Mouse (Mus musculus): ENCODE measurements around the gene Cdk9.
A peak's percentile ranks its signal among the peaks of the same experiment; 100 is the strongest.

The Cdk9 gene

GRCm38 (mm10) chr2:32732695-32733094 is 19.8 kb upstream of the Cdk9 start:
- no peak for DNase-seq (ENCODE audit: low spot score)

GRCm38 (mm10) chr2:32731911-32732310 is 19.0 kb upstream of the Cdk9 start:
- no peak for DNase-seq (ENCODE audit: low spot score)

- DNase-seq (ENCODE audit: low spot score) = no peak
These were observed 18.0 kb upstream of the Cdk9 start for GRCm38 (mm10) chr2:32730854-32731253.

GRCm38 (mm10) chr2:32729547-32729946 is 16.7 kb upstream of the Cdk9 start:
- DNase-seq (ENCODE audit: low spot score) = no peak

GRCm38 (mm10) chr2:32728463-32728862 is 15.6 kb upstream of the Cdk9 start:
- DNase-seq (ENCODE audit: low spot score) = no peak

- peak; percentile 94 for DNase-seq (ENCODE audit: low spot score)
These were observed 14.6 kb upstream of the Cdk9 start for GRCm38 (mm10) chr2:32727435-32727834.

- DNase-seq (ENCODE audit: low spot score) = no peak
These were observed 12.2 kb upstream of the Cdk9 start for GRCm38 (mm10) chr2:32724832-32725790.

- no peak for DNase-seq (ENCODE audit: low spot score)
These were observed 11.3 kb upstream of the Cdk9 start for GRCm38 (mm10) chr2:32724149-32724548.

GRCm38 (mm10) chr2:32722581-32722980 is 9.7 kb upstream of the Cdk9 start:
- no peak for DNase-seq (ENCODE audit: low spot score)

GRCm38 (mm10) chr2:32722046-32722445 is 9.2 kb upstream of the Cdk9 start:
- no peak for DNase-seq (ENCODE audit: low spot score)

- no peak for DNase-seq (ENCODE audit: low spot score)
These were observed 7.9 kb upstream of the Cdk9 start, which contains the start of gene Sh2d3c for GRCm38 (mm10) chr2:32720681-32721229. TSS of gene Sh2d3c (plus strand) at chr2:32721055.

- DNase-seq (ENCODE audit: low spot score) = no peak
These were observed 7.2 kb upstream of the Cdk9 start for GRCm38 (mm10) chr2:32720053-32720452.

- no peak for DNase-seq (ENCODE audit: low spot score)
These were observed 5.9 kb upstream of the Cdk9 start for GRCm38 (mm10) chr2:32718761-32719160.

GRCm38 (mm10) chr2:32714987-32715425 is 2.1 kb upstream of the Cdk9 start:
- no peak for DNase-seq (ENCODE audit: low spot score)

GRCm38 (mm10) chr2:32714117-32714986 is 1.5 kb upstream of the Cdk9 start:
- DNase-seq (ENCODE audit: low spot score) = no peak

- peak; percentile 94 for DNase-seq (ENCODE audit: low spot score)
These were observed 316 bp downstream of the Cdk9 start for GRCm38 (mm10) chr2:32712586-32712933.

- DNase-seq (ENCODE audit: low spot score) = peak; percentile 75
These were observed 746 bp downstream of the Cdk9 start for GRCm38 (mm10) chr2:32712108-32712551.

GRCm38 (mm10) chr2:32711301-32712056 is 1.4 kb downstream of the Cdk9 start:
- no peak for DNase-seq (ENCODE audit: low spot score)

GRCm38 (mm10) chr2:32710425-32710824 is 2.5 kb downstream of the Cdk9 start:
- DNase-seq (ENCODE audit: low spot score) = no peak

GRCm38 (mm10) chr2:32709521-32710137 is 3.2 kb downstream of the Cdk9 start:
- DNase-seq (ENCODE audit: low spot score) = no peak

GRCm38 (mm10) chr2:32708643-32709042 is 4.2 kb downstream of the Cdk9 start:
- peak; percentile 55 for DNase-seq (ENCODE audit: low spot score)
